Mouse (Mus musculus) liver, postnatal 0 days (tissue): Measurements from ENCODE around the gene Ubxn7.

Experiments
- CTCF ChIP-seq: sonication (generic); IDR thresholded peaks from 2 replicates; pipeline ENCODE4 v1.5.1; 2016; ENCODE audit warnings: antibody characterized with exemption, low read depth
- EP300 ChIP-seq: IDR thresholded peaks from 2 replicates; pipeline ENCODE4 v1.6.1; 2016; ENCODE audit warnings: antibody characterized with exemption, low read depth, mild to moderate bottlenecking

DNA sequence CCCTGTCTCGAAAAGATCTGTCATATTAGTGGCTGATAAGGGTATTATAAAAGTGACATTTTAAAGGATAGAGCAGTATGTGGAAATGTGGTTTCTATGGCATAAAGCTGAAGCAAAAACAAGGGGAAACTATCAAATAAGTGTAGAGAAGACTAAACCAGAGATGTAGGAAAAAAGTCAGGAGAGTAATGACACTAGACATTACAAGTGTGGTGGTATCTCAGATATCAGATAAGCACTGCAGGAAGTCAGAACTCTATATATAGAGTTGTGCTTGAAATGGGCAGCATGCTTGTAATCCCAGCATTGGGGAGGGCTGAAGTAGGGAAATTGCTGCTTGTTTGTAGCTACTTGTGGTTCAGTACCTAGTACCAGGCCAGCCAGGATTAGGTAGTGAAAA, 8.4 kb downstream of the Ubxn7 start:
- TF ChIP-seq CTCF (no peak), EP300 (no peak)
